In genomic region chr19:44100840-44101239, GRCm38 (mm10) we compare ENCODE assay signal across 34 mouse cellular contexts.
"Had no signal": no experiment of that assay in that cellular context is flagged by ENCODE, and none has a peak within 500 bp of the region (broad histone marks: within the 10 kb centered on the region; RNA-seq: fewer than 3 reads in every experiment).

No protein-coding gene starts in this region.

- H3K9ac ChIP-seq: heart, embryonic 12.5 days; heart, embryonic 13.5 days; heart, embryonic 15.5 days; hindbrain, embryonic 12.5 days; hindbrain, embryonic 13.5 days; hindbrain, embryonic 14.5 days; hindbrain, embryonic 15.5 days; intestine, embryonic 15.5 days; kidney, embryonic 15.5 days had no signal

- H3K27me3 ChIP-seq: heart, embryonic 12.5 days; heart, embryonic 13.5 days; heart, embryonic 15.5 days; hindbrain, embryonic 12.5 days; hindbrain, embryonic 13.5 days; hindbrain, embryonic 15.5 days; intestine, embryonic 15.5 days; kidney, embryonic 15.5 days had no signal

- H3K4me1 ChIP-seq: heart, embryonic 10.5 days; heart, embryonic 12.5 days; heart, embryonic 15.5 days had no signal

- H3K9me3 ChIP-seq: heart, embryonic 10.5 days; heart, embryonic 12.5 days; heart, embryonic 13.5 days; heart, embryonic 15.5 days; hindbrain, embryonic 12.5 days; hindbrain, embryonic 15.5 days; intestine, embryonic 15.5 days; kidney, embryonic 15.5 days had no signal

- ATAC-seq: hindbrain, embryonic 16.5 days; hindbrain, postnatal 0 days; inflammation-experienced regulatory T-cells, adult 6 months; intestine, embryonic 15.5 days; intestine, embryonic 16.5 days; intestine, postnatal 0 days had no signal

- DNase-seq: heart, postnatal 10 days; heart, postnatal 36 days; heart, postnatal 4 days; kidney, adult 11 months; kidney, adult 18-20 months; kidney, adult 2 months; kidney, adult 8-10 months; kidney, adult 9 months; kidney, postnatal 10 days; kidney, postnatal 14 days; kidney, postnatal 25 days; kidney, postnatal 36 days; kidney, postnatal 4 days; layer of hippocampus, adult 9-11 months; layer of hippocampus, postnatal 36 days had no signal

- H3K27ac ChIP-seq: heart, embryonic 10.5 days; heart, embryonic 13.5 days; heart, embryonic 15.5 days; hindbrain, embryonic 10.5 days; hindbrain, embryonic 12.5 days; hindbrain, embryonic 13.5 days; hindbrain, embryonic 14.5 days; hindbrain, embryonic 15.5 days; hindbrain, postnatal 0 days; intestine, embryonic 15.5 days; kidney, embryonic 15.5 days; kidney, postnatal 0 days; layer of hippocampus, adult 2 months; left cerebral cortex, adult 2 months had no signal

- H3K4me3 ChIP-seq: heart, embryonic 10.5 days; heart, embryonic 12.5 days; heart, embryonic 13.5 days; heart, embryonic 15.5 days; hindbrain, embryonic 10.5 days; hindbrain, embryonic 12.5 days; hindbrain, embryonic 13.5 days; hindbrain, embryonic 15.5 days; intestine, embryonic 15.5 days; kidney, embryonic 15.5 days; layer of hippocampus, adult 2 months; left cerebral cortex, adult 2 months had no signal
